Mouse (Mus musculus) lung, adult 18-20 months (tissue): Measurements from ENCODE around the gene Btbd35f23.
"Not testable (repeated sequence)": the region's sequence is repeated elsewhere in the genome, so short reads cannot be mapped to it uniquely, and the experiment has no call there.

Source experiments
- DNase-seq, 2 experiments: peaks; one replicate each; pipeline ENCODE4 v3.0.0; 2022; ENCODE audit warnings: mixed read lengths in 2 of 2

Gene Btbd35f23

DNA sequence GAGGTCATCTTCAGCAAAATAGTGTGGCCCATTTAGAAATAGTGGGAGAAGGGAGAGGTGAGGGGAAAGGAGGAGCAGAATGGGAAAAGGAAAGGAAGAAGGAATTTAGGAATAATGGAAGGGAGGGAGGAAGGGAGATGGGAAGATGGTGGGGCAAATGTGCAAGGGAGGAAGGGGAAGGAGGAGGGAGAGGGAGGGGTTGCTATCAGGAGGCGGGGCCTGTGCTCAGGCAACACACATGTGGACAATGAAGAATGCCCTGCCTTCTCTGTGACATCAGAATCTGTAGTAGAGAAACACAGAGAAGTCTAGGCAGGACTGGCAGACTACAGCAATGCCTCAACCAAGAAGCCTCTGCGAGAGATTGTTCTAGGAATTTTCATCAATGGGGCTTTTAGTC is at the start of gene Btbd35f23:
Gene Btbd35f23 (plus strand): TSS at position 301 of the 400 bp plus-strand sequence.
- DNase-seq: not testable (repeated sequence)
